Mouse (Mus musculus) layer of hippocampus, adult 8-10 months (tissue): ENCODE results near the gene Hba-a1. TPM values are rescaled to one million over a fixed set of nuclear protein-coding genes. Genes with fewer than 3 reads are reported as not detected.
A peak's percentile ranks its signal among the peaks of the same experiment; 100 is the strongest.
"Not testable (repeated sequence)": the region's sequence is repeated elsewhere in the genome, so short reads cannot be mapped to it uniquely, and the experiment has no call there.

Source experiments
- DNase-seq, 2 experiments: peaks; one replicate each; pipeline ENCODE4 v3.0.0; 2022; ENCODE audit warnings: low spot score in 2 of 2
- total RNA-seq, 4 experiments: library from RNA; stranded (reverse); gene quantifications; 2 replicates each; pipeline ENCODE4 v1.2.4; 2022

The Hba-a1 gene
- total RNA-seq, 4 experiments from 2014 or later, result 157 to 300 (median 205) TPM

DNA sequence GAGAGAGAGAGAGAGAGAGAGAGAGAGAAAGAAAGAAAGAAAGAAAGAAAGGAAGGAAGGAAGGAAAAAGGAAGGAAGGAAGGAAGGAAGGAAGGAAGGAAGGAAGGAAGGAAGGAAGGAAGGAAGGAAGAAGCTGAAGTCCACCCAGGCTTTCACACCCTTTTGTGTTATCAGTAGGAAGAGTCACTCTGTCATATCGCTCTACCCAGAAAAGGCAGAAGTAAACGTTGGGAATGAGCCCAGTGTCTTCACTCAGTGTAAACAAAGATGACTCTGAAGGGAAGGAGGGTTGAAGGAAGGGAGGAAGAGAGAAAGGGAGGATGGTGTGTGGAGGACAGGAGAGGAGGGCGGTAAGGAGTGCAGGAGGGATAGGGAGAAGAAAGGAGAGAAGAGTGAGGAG lies 10.2 kb downstream of the Hba-a1 start:
- DNase-seq, result not testable (repeated sequence)

DNA sequence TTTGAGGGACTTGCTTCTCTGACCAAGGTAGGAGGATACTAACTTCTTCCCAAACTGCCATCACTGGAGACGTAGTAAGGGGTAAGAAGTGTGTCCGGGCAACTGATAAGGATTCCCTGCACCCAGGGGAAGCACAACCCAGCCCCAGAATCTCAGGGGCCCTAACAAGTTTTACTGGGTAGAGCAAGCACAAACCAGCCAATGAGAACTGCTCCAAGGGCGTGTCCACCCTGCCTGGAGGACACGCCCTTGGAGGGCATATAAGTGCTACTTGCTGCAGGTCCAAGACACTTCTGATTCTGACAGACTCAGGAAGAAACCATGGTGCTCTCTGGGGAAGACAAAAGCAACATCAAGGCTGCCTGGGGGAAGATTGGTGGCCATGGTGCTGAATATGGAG lies 12.9 kb downstream of the Hba-a1 start, which contains the start of gene Hba-a2:
Gene Hba-a2, plus strand, starts transcription at position 287 of the 400 bp plus-strand sequence.
- not testable (repeated sequence) for DNase-seq

DNA sequence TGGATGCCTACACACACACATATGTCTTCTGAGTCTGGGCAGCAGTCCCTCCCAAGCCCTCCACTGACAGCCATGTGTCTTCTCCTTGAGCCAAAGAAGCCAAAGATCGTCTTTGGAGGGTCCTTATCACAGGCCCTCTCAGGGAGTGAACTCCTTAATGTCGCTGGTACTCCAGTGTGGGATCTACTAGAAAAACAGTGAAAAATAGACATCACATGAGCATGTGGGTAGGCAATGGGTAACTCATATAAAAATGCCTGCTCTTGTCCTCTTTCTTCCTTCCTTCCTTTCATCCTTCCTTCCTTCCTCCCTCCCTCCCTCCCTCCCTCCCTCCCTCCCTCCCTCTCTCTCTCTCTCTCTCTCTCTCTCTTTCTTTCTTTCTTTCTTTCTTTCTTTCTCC lies 14.1 kb downstream of the Hba-a1 start:
- not testable (repeated sequence) for DNase-seq

DNA sequence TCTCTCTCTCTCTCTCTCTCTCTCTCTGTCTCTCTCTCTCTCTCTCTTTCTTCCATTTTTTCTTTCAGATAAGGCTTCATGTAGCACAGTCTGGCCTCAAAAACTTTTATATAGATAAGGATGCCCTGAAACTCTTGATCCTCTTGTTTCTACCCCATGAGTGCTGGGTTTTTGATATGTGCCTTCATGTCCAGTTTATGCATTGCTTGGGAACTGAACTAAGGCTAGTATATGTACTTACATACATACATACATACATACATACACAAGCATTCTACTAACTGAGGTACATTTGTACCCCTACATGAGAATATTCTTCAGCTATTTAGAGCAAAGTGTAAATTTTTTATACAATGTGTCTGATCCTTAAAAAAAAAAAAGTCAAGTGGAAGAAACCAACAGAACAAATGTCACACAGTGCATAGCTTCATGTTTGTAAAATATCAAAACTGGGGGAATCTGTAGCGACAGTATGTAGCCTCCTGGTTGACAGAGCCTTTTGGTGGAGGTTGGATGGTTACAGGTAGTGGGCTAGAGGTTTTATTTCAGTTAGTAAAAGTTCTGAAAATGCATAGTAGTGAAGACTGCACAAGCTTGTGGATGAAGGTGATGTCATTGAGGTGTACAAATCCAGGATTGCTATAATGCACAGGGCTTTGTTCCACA lies 14.7 kb downstream of the Hba-a1 start:
- DNase-seq, result no peak

DNA sequence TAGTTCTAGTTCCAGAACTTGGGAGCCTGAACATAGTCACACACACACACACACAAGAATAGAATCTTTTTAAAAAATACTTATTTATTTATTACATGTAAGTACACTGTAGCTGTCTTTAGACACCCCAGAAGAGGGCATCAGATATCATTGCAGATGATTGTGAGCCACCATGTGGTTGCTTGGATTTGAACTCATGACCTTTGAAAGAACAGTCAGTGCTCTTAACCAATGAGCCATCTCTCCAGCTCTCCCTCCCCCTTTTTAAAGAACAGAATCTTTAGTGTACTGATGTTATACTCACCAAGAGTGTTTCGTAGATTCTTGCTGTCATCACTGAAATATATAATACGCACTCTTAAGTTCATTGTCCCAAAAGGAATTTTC lies 15.2 kb downstream of the Hba-a1 start:
- DNase-seq, result no peak

DNA sequence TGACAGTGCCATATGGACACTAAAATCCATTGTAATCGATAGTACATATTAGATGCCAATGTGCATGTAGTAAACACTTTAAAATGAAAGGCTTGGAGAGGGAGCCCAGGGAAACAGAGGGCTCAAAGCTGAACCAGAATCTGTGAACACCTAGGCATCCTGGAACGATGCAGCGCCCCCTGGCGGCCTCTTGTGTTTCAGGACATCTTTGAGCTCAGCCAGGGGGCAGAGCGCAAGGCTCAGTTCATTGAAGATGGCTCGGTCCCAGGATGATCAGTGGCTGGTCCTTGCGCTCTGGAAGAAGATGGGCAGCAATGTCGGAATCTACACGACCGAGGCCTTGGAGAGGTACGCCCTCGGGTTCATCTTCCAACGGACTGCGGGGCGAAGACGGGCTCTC lies 16.6 kb downstream of the Hba-a1 start, which contains the start of gene Hbq1a:
Gene Hbq1a, plus strand, starts transcription at position 205 of the 400 bp plus-strand sequence.
- peak; percentile 24 to 65 for DNase-seq

DNA sequence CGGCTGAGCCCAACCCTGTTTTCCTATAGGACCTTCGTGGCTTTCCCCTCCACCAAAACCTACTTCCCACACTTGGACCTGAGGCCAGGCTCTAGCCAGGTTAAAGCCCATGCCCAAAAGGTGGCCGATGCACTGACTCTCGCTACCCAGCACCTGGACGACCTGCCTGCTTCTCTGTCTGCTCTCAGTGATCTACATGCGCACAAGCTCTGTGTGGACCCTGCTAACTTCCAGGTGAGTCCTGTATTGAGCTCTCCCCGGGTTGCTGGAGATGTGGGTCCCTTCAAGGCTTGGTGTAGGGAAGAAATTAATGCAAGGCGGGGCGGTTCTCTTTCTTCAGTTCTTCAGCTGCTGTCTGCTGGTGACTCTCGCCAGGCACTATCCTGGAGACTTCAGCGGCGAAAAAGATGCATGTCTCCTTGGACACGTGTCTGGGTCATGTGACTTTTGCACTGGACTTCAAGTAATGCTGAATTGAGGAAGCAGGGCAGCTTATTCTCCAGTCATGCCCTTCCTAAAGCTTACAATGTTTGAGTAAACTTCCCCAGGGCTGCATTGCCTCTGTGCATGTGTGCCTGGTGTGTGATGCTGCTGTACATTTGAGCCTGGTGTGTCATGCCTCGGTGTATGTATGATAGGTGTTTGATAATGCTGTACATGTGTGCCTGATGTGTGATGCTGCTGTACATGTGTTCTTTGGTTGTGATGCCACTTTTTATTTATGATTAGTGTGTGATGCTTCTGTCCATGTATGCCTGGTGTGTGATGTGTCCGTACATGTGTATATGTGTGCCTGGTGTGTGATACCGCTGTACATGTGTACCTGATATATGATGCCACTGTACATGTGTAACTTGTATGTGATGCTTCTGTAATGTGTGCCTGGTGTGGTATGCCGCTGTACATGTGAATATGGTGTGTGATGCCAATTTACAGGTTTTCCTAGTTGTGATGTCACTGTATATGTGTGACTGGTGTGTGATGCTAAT lies 17.3 kb downstream of the Hba-a1 start:
- DNase-seq, result no peak

DNA sequence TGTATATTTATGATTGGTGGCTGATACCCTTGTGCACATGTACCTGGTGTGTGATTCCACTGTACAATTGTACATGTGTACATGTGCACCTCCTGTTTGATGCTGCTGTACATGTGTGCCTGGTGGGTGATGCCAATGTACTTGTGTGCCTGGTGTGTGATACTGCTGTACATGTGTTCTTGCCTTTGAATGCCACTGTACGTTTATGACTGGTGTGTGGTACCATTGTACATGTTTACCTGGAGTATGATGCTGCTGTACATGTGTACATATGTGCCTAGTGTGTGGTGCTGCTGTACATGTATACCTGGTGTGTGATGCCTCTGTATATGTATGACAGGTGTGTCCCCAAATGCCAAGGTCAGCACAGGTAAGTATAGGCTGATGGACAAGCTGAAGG lies 18.2 kb downstream of the Hba-a1 start:
- no peak for DNase-seq

DNA sequence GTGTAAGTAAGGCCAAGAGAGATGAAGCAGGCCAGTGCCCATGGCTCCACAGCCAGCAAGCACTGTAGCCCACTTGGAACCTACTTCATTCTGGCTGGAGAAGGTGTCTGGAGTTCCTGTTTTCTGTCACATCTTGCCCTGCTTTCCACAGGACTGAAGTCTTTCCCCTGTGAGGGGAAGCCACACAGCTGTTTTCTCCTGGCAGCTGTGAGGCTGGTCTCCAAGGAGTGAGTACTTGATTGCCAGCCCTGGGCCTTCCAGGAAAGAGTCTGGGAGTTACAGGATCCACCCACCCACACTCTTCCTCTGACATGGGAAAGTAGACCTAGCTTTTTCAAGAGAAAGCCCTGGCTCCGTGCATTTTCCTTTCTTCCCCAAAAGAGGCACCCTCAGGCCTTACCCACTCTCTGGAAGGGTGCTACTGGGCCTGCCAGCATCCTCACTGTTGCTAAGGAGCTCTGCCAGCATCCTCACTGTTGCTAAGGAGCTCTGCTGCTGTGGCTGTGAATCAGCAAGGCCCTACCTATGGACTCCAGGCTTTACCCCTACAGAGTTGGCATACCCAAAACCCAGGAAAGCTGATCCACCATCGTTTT lies 19.6 kb downstream of the Hba-a1 start:
- DNase-seq, result peak; percentile 28 to 45

DNA sequence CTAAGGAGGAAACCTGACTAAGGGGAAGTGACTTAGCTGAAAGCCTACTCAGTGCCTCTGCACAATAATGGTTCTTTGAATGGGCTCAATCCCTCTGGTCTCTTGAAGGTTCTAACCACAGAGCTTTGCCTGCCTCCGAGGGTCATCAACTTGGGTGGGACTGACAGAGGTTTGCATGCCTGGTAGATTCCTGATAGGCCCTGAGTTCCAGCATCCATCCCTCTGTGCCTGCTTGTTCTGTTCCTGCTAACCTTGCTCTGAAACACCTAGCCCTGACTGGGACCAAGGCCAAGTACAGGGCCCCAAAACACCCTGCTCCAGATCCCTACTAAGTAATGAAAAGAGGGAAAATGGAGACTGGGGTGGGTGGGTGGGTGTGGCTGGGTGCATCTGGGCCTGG lies 20.1 kb downstream of the Hba-a1 start:
- DNase-seq, result no peak

DNA sequence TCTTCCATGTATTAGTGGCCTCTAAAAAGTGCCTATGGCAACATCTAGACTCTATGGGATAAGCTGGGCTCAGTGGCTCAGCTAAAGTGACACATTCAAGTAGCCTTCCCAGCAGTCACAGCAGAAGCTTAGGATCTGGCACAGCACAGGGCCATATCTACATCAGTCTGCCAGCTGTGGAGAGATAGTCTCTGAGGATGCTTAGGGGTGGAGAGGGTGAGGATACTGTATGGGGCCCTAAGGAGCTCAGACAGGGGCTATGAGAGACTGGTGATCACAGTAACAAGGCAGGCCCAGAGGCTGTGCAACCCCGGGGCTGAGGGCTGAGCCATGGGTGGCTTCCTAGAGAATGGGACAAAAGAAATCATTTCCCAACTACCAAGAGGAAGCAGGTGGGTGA lies 23.7 kb downstream of the Hba-a1 start:
- no peak for DNase-seq

DNA sequence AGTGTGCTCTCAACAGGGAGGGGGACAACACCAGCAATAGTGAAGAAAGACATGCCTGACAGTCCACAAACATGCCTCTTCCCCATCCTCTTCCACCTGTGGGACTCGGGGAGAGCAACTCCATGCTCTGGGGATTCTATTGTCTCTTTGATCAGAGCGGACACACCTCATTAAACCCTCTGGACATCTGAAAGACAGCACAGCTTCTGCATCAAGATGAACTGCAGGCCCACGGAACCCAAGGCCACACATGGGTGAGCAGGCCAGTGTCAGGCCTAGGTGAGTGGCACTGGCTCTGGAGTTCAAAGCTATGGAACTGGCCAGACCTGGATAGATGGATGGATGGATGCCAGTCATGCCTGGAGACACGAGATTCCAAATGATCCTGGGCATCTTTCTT lies 26.1 kb downstream of the Hba-a1 start:
- DNase-seq, result no peak

DNA sequence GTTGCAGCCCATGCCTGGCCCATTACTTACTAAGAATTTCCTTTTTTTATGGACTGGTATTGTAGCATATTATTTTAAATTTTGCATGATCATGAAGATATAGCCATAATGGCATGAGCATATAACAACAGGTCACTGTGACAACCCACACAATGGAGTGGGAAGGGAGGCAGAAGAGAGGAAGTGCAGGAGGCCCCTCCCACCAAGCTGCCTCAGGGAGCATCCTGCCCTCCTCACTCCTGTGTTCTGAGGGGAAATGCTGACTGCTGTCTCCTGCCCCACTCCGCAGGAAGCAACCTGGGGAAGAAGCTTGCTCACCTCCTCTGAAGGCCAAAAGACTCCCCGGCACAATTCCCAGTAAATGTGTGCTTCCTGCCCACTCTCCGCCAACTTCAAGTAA lies 26.6 kb downstream of the Hba-a1 start:
- DNase-seq, result no peak

DNA sequence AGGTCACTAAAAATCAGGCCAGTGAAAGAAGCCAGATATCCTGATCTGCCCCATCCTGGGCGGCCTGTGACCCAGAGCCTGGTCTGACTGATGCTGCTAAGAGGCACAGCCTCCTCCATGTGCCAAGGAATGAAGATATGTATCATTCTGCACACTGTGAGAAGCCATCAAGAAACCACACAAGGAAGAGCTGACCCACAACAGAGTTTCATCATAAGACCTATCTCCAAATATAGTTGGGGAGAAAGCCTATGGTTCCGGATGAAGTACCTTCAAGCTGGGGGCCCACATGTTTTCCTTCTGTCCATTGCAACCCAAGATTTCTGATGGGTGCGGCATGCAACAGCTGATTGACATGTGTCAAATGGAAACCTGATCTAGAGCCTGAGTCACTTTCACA lies 32.7 kb downstream of the Hba-a1 start:
- DNase-seq, result no peak

DNA sequence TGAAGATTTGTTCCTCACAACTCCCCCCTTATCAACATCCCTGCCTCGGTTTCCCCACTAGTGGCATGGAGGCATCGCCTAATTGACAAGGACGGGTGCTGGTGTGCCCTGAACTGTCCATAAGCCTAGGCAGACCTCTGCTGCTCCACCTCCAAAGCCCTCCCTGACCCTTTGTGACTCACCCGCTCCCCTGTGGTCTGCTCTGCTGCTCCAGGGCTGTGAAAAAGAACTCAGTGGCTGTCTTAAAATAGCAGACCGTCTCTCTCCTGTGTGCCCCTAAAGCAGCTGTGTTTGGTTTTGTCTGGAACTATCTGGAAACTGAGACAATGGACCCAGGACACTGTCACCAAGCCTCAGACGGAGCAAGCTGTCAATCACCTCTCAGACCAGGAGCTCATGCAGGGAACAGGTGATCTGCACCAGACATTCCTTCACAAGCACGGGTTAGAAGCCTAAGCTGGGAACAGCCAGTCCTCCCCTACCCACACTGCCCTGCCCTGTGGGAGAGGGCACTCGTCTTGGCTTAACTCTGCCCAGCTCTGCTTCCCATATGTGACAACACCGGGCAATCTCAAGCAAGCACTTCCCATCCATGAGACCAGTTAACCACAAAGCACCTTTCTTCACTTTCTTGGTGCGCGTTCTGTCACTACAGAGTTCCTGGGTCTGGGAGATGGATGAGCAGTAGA lies 37.3 kb downstream of the Hba-a1 start:
- DNase-seq, result no peak

DNA sequence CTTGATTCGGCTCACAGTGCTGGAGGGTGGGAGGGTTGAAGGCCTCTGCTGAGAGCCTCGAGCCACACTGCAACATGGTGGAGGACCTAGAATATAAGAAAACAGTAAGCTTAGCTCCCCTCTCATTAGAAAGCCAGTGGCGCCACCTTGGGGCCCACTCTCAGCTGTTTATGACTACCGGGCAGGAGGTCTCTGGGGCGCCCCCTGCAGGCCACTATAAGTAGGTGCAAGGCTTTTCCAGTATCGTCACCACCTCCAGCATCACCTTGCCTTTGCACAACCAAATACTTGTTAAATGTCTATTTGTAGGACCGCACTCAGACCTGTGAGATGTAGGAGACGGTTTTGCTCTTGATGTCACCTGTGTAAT lies 37.9 kb downstream of the Hba-a1 start:
- peak; percentile 47 to 71 for DNase-seq

DNA sequence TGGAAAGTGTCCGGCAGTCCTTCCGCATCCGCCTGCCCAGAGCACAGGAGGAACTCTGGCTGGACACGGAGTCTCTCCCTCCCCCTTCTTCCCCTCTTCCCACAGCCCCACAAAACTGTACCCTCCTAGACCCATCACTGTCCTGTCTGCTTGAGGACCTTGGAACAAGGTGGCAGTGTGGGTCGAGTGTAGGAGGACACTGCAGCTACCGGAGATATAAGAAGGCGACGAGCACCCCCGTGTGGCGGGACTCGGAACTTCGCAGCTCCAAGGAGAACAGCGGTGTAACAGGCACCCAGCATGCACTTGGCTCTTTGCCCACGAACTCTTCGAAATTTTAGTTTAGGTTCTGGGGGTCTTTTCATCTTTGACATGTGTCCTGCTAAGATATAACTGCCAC lies 41.3 kb downstream of the Hba-a1 start:
- DNase-seq, result peak; percentile 62 to 89

DNA sequence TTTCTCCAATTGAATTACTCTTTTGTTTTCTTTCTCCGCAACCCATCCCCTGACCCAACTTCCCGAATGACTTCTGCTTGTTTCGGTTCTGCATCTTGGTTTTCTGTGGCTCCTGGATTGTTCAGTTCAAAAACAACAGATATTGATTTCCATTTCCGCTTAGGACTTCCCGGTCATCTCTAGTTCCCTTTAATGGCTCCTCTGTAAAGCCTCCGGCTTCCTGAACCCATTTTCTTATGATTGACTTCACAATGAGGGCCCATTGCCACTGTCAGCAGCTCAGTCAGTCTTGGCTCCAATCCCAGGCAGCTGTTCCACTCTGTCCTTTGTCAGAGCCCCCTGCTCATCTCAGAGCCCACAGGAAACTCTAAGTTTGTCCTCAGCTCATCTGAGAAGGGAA lies 47.8 kb downstream of the Hba-a1 start:
- DNase-seq, result no peak

DNA sequence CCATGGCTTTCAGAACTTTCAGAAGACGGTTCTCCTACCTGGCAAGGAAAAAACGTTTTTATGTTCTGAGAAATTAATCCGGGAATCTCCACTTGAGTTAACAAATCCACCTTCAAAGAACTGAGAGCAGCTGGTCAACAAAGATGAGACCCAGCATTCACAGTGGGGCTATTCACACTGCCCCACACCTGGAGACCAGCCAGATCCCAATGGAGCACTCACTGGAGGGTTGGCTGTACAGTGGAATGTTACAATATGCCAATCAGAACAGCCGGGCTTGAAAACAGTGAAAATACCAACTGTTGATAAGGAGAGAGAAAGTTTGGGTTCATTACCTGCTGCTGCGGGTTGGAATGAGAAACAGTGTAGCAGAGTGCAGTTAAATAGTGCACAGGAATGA lies 48.5 kb downstream of the Hba-a1 start:
- DNase-seq, result no peak

DNA sequence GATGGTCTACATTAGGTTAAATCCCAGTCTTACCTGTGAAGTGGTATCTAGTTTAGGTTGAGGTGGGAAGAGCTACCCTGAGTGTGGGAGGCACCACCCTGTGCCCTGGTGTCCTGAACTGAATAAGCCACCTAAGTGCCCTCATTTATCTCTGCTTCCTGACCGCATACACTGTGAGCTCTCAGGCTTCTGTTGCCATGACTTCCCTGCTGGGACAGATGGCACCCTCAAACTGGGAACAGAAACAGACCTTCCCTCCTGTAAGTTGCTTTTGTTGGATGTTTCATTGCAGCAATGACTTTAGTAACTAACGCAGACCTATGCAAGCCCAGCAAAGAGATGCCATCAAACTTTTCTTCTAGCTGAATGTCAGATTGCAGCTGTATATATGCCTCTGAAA lies 49.9 kb downstream of the Hba-a1 start:
- DNase-seq, result no peak
